Mouse (Mus musculus): ENCODE results near the gene Pla2g2c. TPM values are rescaled to one million over a fixed set of nuclear protein-coding genes. Genes with fewer than 3 reads are reported as not detected.
A peak's percentile ranks its signal among the peaks of the same experiment; 100 is the strongest.

The Pla2g2c gene
- polyA plus RNA-seq, 1 experiment from 2014 or later: 0.18 TPM

DNA sequence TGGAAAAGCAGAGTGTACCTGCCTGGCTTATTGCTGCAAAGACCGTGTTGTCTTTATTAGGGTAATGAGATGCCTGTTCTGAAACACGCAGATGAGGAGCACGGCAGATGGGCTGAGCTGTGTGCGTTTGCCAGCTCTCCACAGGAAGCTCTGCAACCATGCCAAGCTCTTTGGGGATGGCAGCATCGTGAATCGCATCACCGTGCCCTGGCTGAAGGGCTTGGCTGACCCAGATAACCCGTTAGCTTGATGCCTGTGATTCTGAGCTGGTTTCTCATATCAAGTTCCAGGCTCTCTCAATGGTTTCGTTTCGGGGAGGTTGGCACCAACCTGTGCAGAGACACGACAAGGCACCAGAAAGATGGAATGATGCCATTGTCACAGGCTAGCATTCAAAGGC is 14.0 kb upstream of the Pla2g2c start:
- H3K9me3 ChIP-seq: no peaks in the 10 kb centered on the region
- H3K36me3 ChIP-seq: no peaks in the 10 kb centered on the region
- no peak overlapping the region for H3K4me3 ChIP-seq (replicated peaks)
- no peak for ATAC-seq (ENCODE audit: insufficient read depth, low FRiP score, low read depth)
- no peak overlapping the region for H3K9ac ChIP-seq
- H3K4me1 ChIP-seq: peaks cover 2% of the 10 kb centered on the region; the same call in 1 of the 2 replicates
- H3K4me2 ChIP-seq: no peak overlapping the region
- no peak overlapping the region for H3K27ac ChIP-seq
- no peaks in the 10 kb centered on the region for H3K27me3 ChIP-seq (replicated peaks)
- WGBS: 87% methylated on average over 11 of the region's 11 CpGs

DNA sequence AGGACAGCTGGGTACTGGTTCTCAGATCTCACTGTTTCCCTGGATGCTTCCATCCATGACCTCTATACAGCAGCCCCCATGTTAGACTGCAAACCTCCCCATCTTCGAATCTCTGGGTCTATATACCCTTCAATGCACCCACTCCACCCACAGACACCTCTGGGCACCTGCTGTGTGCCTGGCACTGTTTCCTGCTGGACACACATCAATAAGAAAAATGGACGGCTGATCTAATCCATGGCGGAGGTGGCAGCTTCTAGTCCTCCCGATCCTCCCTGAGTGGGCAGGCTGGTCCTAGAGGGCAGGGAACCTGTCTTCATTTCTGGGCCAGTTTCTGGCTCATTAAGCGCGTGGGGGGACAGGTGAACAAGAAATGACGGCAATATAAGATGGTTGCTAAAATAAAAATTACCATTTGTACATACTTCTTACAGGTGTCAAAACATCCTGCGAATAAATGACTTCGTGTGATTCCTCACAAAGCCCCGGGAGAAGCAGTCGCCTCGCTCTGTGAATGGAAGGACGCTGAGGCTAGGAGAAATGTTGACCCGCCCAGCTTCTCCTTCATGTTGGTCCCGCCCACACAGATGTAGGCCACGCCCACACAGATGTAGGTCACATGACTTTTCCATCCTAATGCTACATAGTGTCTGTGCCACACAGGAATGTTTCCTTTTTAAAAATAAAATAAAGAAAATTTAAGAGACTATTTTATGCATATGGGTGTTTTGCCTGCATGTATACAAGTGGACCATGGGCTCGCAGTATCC is 13.4 kb upstream of the Pla2g2c start:
- WGBS: 53% methylated on average over 17 of the region's 17 CpGs
- no peak overlapping the region for H3K4me3 ChIP-seq (replicated peaks)
- no peaks in the 10 kb centered on the region for H3K9me3 ChIP-seq
- H3K27ac ChIP-seq: no peak overlapping the region
- no peaks in the 10 kb centered on the region for H3K27me3 ChIP-seq (replicated peaks)
- H3K36me3 ChIP-seq: no peaks in the 10 kb centered on the region
- no peak overlapping the region for H3K4me2 ChIP-seq
- no peak for ATAC-seq (ENCODE audit: insufficient read depth, low FRiP score, low read depth)
- H3K4me1 ChIP-seq: peaks cover 2% of the 10 kb centered on the region; the same call in 1 of the 2 replicates
- no peak overlapping the region for H3K9ac ChIP-seq

- ATAC-seq (ENCODE audit: insufficient read depth, low FRiP score, low read depth): no peak
- WGBS: 70% methylated on average over 11 of the region's 11 CpGs
- Histone ChIP-seq H3K4me2 (no peak overlapping the region), H3K4me1 (peaks cover 2% of the 10 kb centered on the region; the same call in 1 of the 2 replicates), H3K27me3 (replicated peaks) (no peaks in the 10 kb centered on the region), H3K4me3 (replicated peaks) (no peak overlapping the region), H3K36me3 (no peaks in the 10 kb centered on the region), H3K9ac (no peak overlapping the region), H3K9me3 (no peaks in the 10 kb centered on the region), H3K27ac (no peak overlapping the region)
Observed at GRCm38 (mm10) chr4:138712096-138712495, 12.5 kb upstream of the Pla2g2c start.

GRCm38 (mm10) chr4:138712621-138713020 is 12.0 kb upstream of the Pla2g2c start:
- Histone ChIP-seq H3K27ac (no peak overlapping the region), H3K36me3 (no peaks in the 10 kb centered on the region), H3K9ac (no peak overlapping the region), H3K9me3 (no peaks in the 10 kb centered on the region), H3K4me3 (replicated peaks) (no peak overlapping the region), H3K4me1 (peaks cover 2% of the 10 kb centered on the region; the same call in 1 of the 2 replicates), H3K27me3 (replicated peaks) (no peaks in the 10 kb centered on the region), H3K4me2 (no peak overlapping the region)
- no peak for ATAC-seq (ENCODE audit: insufficient read depth, low FRiP score, low read depth)
- WGBS: 71% methylated on average over 8 of the region's 8 CpGs

DNA sequence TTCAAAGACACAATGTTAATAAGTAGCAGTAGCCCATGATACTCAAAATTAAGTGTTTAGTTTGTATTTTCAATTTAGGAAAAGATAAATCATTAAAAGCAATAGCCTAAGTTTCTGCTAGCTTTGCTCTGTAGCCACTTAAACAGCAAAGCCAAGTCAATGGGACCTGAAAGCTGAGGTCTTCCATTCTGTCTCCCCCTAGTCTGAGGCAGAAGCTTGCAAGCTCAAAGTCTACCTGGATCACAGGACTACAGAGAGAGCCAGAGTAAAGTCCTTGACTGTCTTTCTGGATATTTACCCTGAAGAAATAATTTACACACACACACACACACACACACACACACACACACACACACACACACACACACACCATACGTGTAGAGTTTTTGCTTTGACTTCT is 10.4 kb upstream of the Pla2g2c start:
- Histone ChIP-seq H3K36me3 (no peaks in the 10 kb centered on the region), H3K9me3 (no peaks in the 10 kb centered on the region), H3K27ac (no peak overlapping the region), H3K4me3 (replicated peaks) (no peak overlapping the region), H3K4me1 (no peaks in the 10 kb centered on the region), H3K4me2 (no peak overlapping the region), H3K27me3 (replicated peaks) (no peaks in the 10 kb centered on the region), H3K9ac (no peak overlapping the region)
- no peak for ATAC-seq (ENCODE audit: insufficient read depth, low FRiP score, low read depth)
- 77% methylated on average over 1 of the region's 1 CpGs for WGBS

- Histone ChIP-seq H3K36me3 (no peaks in the 10 kb centered on the region), H3K9ac (no peak overlapping the region), H3K4me2 (no peak overlapping the region), H3K9me3 (no peaks in the 10 kb centered on the region), H3K27me3 (replicated peaks) (no peaks in the 10 kb centered on the region), H3K27ac (no peak overlapping the region), H3K4me1 (0 out of 2 replicates have a peak, but pooled peaks cover under 1% of the 10 kb centered on the region), H3K4me3 (replicated peaks) (no peak overlapping the region)
- no peak for ATAC-seq (ENCODE audit: insufficient read depth, low FRiP score, low read depth)
- WGBS: 78% methylated on average over 9 of the region's 9 CpGs
Observed at GRCm38 (mm10) chr4:138716697-138717096, 7.9 kb upstream of the Pla2g2c start.

GRCm38 (mm10) chr4:138718586-138719263 is 5.9 kb upstream of the Pla2g2c start:
- no peak for ATAC-seq (ENCODE audit: insufficient read depth, low FRiP score, low read depth)
- Histone ChIP-seq H3K9ac (no peak overlapping the region), H3K27ac (no peak overlapping the region), H3K4me2 (no peak overlapping the region), H3K9me3 (no peaks in the 10 kb centered on the region), H3K36me3 (no peaks in the 10 kb centered on the region), H3K27me3 (replicated peaks) (no peaks in the 10 kb centered on the region), H3K4me1 (0 out of 2 replicates have a peak, but pooled peaks cover 10% of the 10 kb centered on the region), H3K4me3 (replicated peaks) (no peak overlapping the region)
- WGBS: 81% methylated on average over 5 of the region's 5 CpGs

DNA sequence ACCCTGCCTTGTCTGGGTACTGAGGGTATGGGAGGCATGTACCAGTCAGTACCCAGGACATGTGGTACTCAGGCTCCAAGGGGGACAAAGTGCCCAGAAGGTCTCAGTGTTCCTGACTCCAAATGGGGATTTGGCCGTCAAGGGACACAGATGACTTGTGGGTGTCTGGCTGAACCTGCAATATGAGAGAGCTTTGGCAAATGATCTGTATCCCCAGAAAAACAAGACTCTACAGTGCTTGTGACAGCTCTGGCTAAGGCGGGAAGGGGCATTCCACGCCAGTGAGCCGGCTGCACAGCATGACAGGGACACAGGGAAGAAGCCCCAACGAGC is 5.4 kb upstream of the Pla2g2c start:
- no peak overlapping the region for H3K4me2 ChIP-seq
- H3K4me1 ChIP-seq: 0 out of 2 replicates have a peak, but pooled peaks cover 14% of the 10 kb centered on the region
- WGBS: 83% methylated on average over 5 of the region's 5 CpGs
- no peak for ATAC-seq (ENCODE audit: insufficient read depth, low FRiP score, low read depth)
- no peak overlapping the region for H3K27ac ChIP-seq
- H3K27me3 ChIP-seq (replicated peaks): no peaks in the 10 kb centered on the region
- no peak overlapping the region for H3K4me3 ChIP-seq (replicated peaks)
- H3K9ac ChIP-seq: no peak overlapping the region
- H3K36me3 ChIP-seq: no peaks in the 10 kb centered on the region
- H3K9me3 ChIP-seq: no peaks in the 10 kb centered on the region

DNA sequence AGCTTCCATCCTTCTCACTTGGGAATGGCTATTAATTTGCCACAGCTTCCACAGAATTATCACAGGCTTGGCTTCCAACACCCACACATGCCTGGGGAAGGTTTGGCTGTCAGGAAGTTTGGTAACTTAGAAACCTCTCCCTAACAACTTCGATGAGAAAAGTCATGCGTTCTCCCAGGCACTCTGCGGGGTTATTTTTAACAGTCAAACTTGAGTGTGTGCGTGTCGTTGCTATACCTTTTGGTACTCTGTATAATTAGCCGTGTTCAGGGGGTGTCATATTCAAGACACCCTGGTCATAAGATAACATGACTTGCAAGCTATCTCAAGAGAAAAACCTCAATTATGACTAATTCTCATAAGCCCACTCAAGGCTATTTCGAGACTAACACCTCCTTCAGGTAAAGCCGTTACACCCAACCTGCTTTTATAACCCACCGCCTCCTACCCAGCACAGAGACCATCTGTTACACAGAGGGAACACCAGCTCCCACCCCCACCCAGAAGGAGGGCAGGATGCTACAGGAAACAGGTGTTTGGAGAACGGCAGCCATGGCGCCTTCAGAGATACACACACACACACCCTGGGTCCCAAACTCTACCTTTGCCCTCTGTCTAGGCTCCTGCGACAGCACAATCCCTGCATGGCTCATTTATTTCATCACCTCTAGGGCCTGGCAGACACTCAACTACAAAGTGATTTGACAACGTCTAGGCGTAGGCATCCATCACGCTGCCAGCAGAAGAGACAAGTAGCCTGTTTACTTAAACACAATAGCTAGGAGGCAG is 905 bp upstream of the Pla2g2c start:
- Histone ChIP-seq H3K4me1 (peaks cover 26% of the 10 kb centered on the region; the same call in 1 of the 2 replicates), H3K9me3 (no peaks in the 10 kb centered on the region), H3K27me3 (replicated peaks) (no peaks in the 10 kb centered on the region), H3K27ac (no peak overlapping the region), H3K36me3 (no peaks in the 10 kb centered on the region), H3K4me2 (no peak overlapping the region), H3K4me3 (replicated peaks) (no peak overlapping the region), H3K9ac (no peak overlapping the region)
- 43% methylated on average over 15 of the region's 15 CpGs for WGBS
- ATAC-seq (ENCODE audit: insufficient read depth, low FRiP score, low read depth): no peak

GRCm38 (mm10) chr4:138725127-138725461 is 502 bp downstream of the Pla2g2c start:
- no peaks in the 10 kb centered on the region for H3K36me3 ChIP-seq
- H3K4me2 ChIP-seq: peak overlapping the region; percentile 46
- ATAC-seq (ENCODE audit: insufficient read depth, low FRiP score, low read depth): peak; percentile 56; the same call in 1 of the 2 replicates
- peak overlapping the region; percentile 36; the same call in 1 of the 2 replicates for H3K27ac ChIP-seq
- WGBS: 2% methylated on average over 13 of the region's 13 CpGs
- peaks cover 26% of the 10 kb centered on the region; the same call in 1 of the 2 replicates for H3K4me1 ChIP-seq
- no peaks in the 10 kb centered on the region for H3K9me3 ChIP-seq
- H3K4me3 ChIP-seq (replicated peaks): peak overlapping the region; percentile 18; the same call in 1 of the 2 replicates
- no peaks in the 10 kb centered on the region for H3K27me3 ChIP-seq (replicated peaks)
- H3K9ac ChIP-seq: no peak overlapping the region

DNA sequence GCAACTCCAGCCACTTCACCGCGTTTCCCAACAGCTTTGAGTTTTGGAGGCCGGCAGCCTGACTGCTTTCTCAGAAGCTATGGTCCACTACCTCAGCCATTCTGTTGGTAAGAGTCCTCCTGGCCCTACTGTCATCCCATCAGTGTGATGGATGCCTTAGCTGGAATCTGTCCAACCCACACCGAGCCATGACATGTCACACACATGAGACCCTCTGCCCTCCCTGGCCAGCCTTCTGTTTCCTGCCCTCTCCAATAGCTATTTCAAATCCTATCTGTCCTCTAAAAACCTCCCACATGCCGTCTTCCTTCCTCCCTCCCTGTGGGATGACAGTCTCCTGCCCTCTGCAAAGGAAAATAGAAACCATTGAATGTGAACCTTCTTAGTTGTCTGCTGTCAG is 1.2 kb downstream of the Pla2g2c start:
- no peaks in the 10 kb centered on the region for H3K36me3 ChIP-seq
- no peak overlapping the region for H3K4me2 ChIP-seq
- 60% methylated on average over 5 of the region's 5 CpGs for WGBS
- H3K9me3 ChIP-seq: no peaks in the 10 kb centered on the region
- H3K27ac ChIP-seq: peak overlapping the region; percentile 36; the same call in 1 of the 2 replicates
- ATAC-seq (ENCODE audit: insufficient read depth, low FRiP score, low read depth): no peak
- no peaks in the 10 kb centered on the region for H3K27me3 ChIP-seq (replicated peaks)
- H3K4me3 ChIP-seq (replicated peaks): no peak overlapping the region
- H3K4me1 ChIP-seq: peaks cover 26% of the 10 kb centered on the region; the same call in 1 of the 2 replicates
- no peak overlapping the region for H3K9ac ChIP-seq

All from stomach, embryonic 15.5 days (tissue).